Mouse (Mus musculus): Measurements from ENCODE around the gene Sptbn4. TPM values are rescaled to one million over a fixed set of nuclear protein-coding genes. Genes with fewer than 3 reads are reported as not detected.
A peak's percentile ranks its signal among the peaks of the same experiment; 100 is the strongest.

Sptbn4 gene
- total RNA-seq, 2 experiments from 2014 or later = 130 to 133 TPM

- DNase-seq (ENCODE audit: low spot score in 2 of 2) = peak; percentile 71 to 91
Measured at GRCm38 (mm10) chr7:27355745-27356240, 91.7 kb downstream of the Sptbn4 start, which contains the start of gene Shkbp1. Gene Shkbp1, minus strand, starts transcription at chr7:27356019.

GRCm38 (mm10) chr7:27355261-27355660 lies 92.2 kb downstream of the Sptbn4 start:
- no peak for DNase-seq (ENCODE audit: low spot score in 2 of 2)

GRCm38 (mm10) chr7:27354783-27355182 lies 92.7 kb downstream of the Sptbn4 start:
- no peak for DNase-seq (ENCODE audit: low spot score in 2 of 2)

- DNase-seq (ENCODE audit: low spot score in 2 of 2) = no peak
Measured at GRCm38 (mm10) chr7:27354144-27354543, 93.3 kb downstream of the Sptbn4 start.

- no peak for DNase-seq (ENCODE audit: low spot score in 2 of 2)
Measured at GRCm38 (mm10) chr7:27345444-27345843, 102.0 kb downstream of the Sptbn4 start.

GRCm38 (mm10) chr7:27342595-27342994 lies 104.9 kb downstream of the Sptbn4 start:
- DNase-seq (ENCODE audit: low spot score in 2 of 2) = no peak

- peak; percentile 73 to 83 for DNase-seq (ENCODE audit: low spot score in 2 of 2)
Measured at GRCm38 (mm10) chr7:27339519-27339918, 108.0 kb downstream of the Sptbn4 start.

- no peak for DNase-seq (ENCODE audit: low spot score in 2 of 2)
Measured at GRCm38 (mm10) chr7:27339114-27339513, 108.4 kb downstream of the Sptbn4 start.

GRCm38 (mm10) chr7:27337175-27337853 lies 110.2 kb downstream of the Sptbn4 start, which contains the start of gene Ltbp4:
Gene Ltbp4, minus strand, starts transcription at chr7:27337692.
- no peak for DNase-seq (ENCODE audit: low spot score in 2 of 2)

- DNase-seq (ENCODE audit: low spot score in 2 of 2) = peak; percentile 85 to 97
Measured at GRCm38 (mm10) chr7:27335928-27336823, 111.3 kb downstream of the Sptbn4 start.

GRCm38 (mm10) chr7:27335011-27335720 lies 112.3 kb downstream of the Sptbn4 start:
- no peak for DNase-seq (ENCODE audit: low spot score in 2 of 2)

GRCm38 (mm10) chr7:27334405-27334911 lies 113.0 kb downstream of the Sptbn4 start:
- no peak for DNase-seq (ENCODE audit: low spot score in 2 of 2)

- no peak for DNase-seq (ENCODE audit: low spot score in 2 of 2)
Measured at GRCm38 (mm10) chr7:27333316-27333941, 114.1 kb downstream of the Sptbn4 start.

- peak; percentile 63 to 77 for DNase-seq (ENCODE audit: low spot score in 2 of 2)
Measured at GRCm38 (mm10) chr7:27332353-27333199, 114.9 kb downstream of the Sptbn4 start.

GRCm38 (mm10) chr7:27331854-27332253 lies 115.6 kb downstream of the Sptbn4 start:
- no peak for DNase-seq (ENCODE audit: low spot score in 2 of 2)

- DNase-seq (ENCODE audit: low spot score in 2 of 2) = no peak
Measured at GRCm38 (mm10) chr7:27331541-27331851, 116.0 kb downstream of the Sptbn4 start.

- DNase-seq (ENCODE audit: low spot score in 2 of 2) = no peak
Measured at GRCm38 (mm10) chr7:27330709-27331540, 116.6 kb downstream of the Sptbn4 start.

GRCm38 (mm10) chr7:27329981-27330380 lies 117.5 kb downstream of the Sptbn4 start:
- DNase-seq (ENCODE audit: low spot score in 2 of 2) = no peak
